Mouse (Mus musculus): ENCODE data around the gene Tnks2. TPM values are rescaled to one million over a fixed set of nuclear protein-coding genes. Genes with fewer than 3 reads are reported as not detected.
"Not testable (repeated sequence)": the region's sequence is repeated elsewhere in the genome, so short reads cannot be mapped to it uniquely, and the experiment has no call there.

Gene Tnks2
- total RNA-seq, 2 experiments from 2014 or later: 97.2 to 108 TPM

- intact Hi-C loops (cut with DNase I): no loop called here
- DNase-seq: no peak
Observed at GRCm38 (mm10) chr19:36820469-36820868, 13.6 kb upstream of the Tnks2 start.

GRCm38 (mm10) chr19:36821301-36821700 is 12.7 kb upstream of the Tnks2 start:
- intact Hi-C loops (cut with DNase I); DNase-seq: not testable (repeated sequence)

GRCm38 (mm10) chr19:36822701-36823100 is 11.3 kb upstream of the Tnks2 start:
- no peak for DNase-seq
- intact Hi-C loops (cut with DNase I): no loop called here

- intact Hi-C loops (cut with DNase I): no loop called here
- DNase-seq: no peak
Observed at GRCm38 (mm10) chr19:36827650-36828049, 6.4 kb upstream of the Tnks2 start.

GRCm38 (mm10) chr19:36828322-36828721 is 5.7 kb upstream of the Tnks2 start:
- DNase-seq: no peak
- intact Hi-C loops (cut with DNase I): no loop called here

GRCm38 (mm10) chr19:36832951-36833787 is 863 bp upstream of the Tnks2 start:
- peak; percentile 60 to 66 for DNase-seq
- intact Hi-C loops (cut with DNase I): loop anchor here (2.0 kb wide), 1 partner anchor 14 kb away; no protein-coding TSS in a partner anchor

GRCm38 (mm10) chr19:36834532-36835431 is 750 bp downstream of the Tnks2 start:
- intact Hi-C loops (cut with DNase I): no loop called here

GRCm38 (mm10) chr19:36836035-36836434 is 2.0 kb downstream of the Tnks2 start:
- peak in 1 of 2 experiments; percentile 19 for DNase-seq
- intact Hi-C loops (cut with DNase I): no loop called here

More at GRCm38 (mm10) chr19:36834532-36835431, 750 bp downstream of the Tnks2 start:
- DNase-seq: peak; percentile 24 to 58

GRCm38 (mm10) chr19:36840301-36840700 is 6.3 kb downstream of the Tnks2 start:
- intact Hi-C loops (cut with DNase I): no loop called here
- DNase-seq: no peak

- intact Hi-C loops (cut with DNase I): no loop called here
- DNase-seq: no peak
Observed at GRCm38 (mm10) chr19:36843866-36844265, 9.8 kb downstream of the Tnks2 start.

GRCm38 (mm10) chr19:36845924-36846323 is 11.9 kb downstream of the Tnks2 start:
- intact Hi-C loops (cut with DNase I): no loop called here
- no peak for DNase-seq

GRCm38 (mm10) chr19:36853831-36854230 is 19.8 kb downstream of the Tnks2 start:
- intact Hi-C loops (cut with DNase I): loop anchor here (5.0 kb wide), 2 partner anchors 33 to 37 kb away; no protein-coding TSS in a partner anchor

GRCm38 (mm10) chr19:36857851-36858250 is 23.8 kb downstream of the Tnks2 start:
- no peak for DNase-seq
- intact Hi-C loops (cut with DNase I): no loop called here

More at GRCm38 (mm10) chr19:36853831-36854230, 19.8 kb downstream of the Tnks2 start:
- DNase-seq: no peak

GRCm38 (mm10) chr19:36860393-36860792 is 26.4 kb downstream of the Tnks2 start:
- DNase-seq: no peak
- intact Hi-C loops (cut with DNase I): no loop called here

GRCm38 (mm10) chr19:36865905-36866304 is 31.9 kb downstream of the Tnks2 start:
- intact Hi-C loops (cut with DNase I): no loop called here
- DNase-seq: no peak

GRCm38 (mm10) chr19:36867416-36867815 is 33.4 kb downstream of the Tnks2 start:
- intact Hi-C loops (cut with DNase I): no loop called here
- DNase-seq: no peak

GRCm38 (mm10) chr19:36868675-36869074 is 34.6 kb downstream of the Tnks2 start:
- intact Hi-C loops (cut with DNase I); DNase-seq: not testable (repeated sequence)

GRCm38 (mm10) chr19:36874651-36875050 is 40.6 kb downstream of the Tnks2 start:
- DNase-seq: no peak
- intact Hi-C loops (cut with DNase I): no loop called here

GRCm38 (mm10) chr19:36877329-36877728 is 43.3 kb downstream of the Tnks2 start:
- no peak for DNase-seq
- intact Hi-C loops (cut with DNase I): no loop called here

- intact Hi-C loops (cut with DNase I): no loop called here
- peak in 1 of 2 experiments; percentile 12 for DNase-seq
Observed at GRCm38 (mm10) chr19:36878743-36879495, 44.9 kb downstream of the Tnks2 start.

All from heart, postnatal 10 days (tissue).